Mouse (Mus musculus) liver, postnatal 0 days (tissue): Measurements from ENCODE around the gene March10.

Experiments
- CTCF ChIP-seq: sonication (generic); IDR thresholded peaks from 2 replicates; pipeline ENCODE4 v1.5.1; 2016; ENCODE audit warnings: antibody characterized with exemption, low read depth
- EP300 ChIP-seq: IDR thresholded peaks from 2 replicates; pipeline ENCODE4 v1.6.1; 2016; ENCODE audit warnings: antibody characterized with exemption, low read depth, mild to moderate bottlenecking

DNA sequence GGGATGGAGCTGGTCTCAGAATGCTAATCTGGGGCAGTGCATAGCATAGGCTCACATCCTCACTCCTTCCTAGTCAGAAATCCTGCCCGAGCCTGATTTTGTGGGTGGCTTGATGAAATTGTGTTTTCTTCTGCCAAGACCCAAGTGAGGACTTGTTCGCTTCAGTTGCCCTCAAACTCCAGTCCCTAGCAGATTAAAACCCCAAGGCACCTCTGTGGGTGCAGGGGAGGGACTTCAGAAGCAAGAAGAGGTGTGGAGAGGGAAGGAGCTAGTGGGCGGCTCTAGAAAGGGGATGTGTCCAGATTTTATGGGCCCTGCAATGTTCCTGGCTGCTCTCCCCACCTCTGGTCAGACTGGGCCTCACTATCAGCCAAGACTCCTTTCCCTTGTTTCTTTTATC, 125.4 kb downstream of the March10 start:
- no peak for TF ChIP-seq EP300
- no peak for TF ChIP-seq CTCF
